Mouse (Mus musculus) small intestine, adult 2 months (tissue): ENCODE measurements around the gene C1s2.

Source experiments
- CTCF ChIP-seq: fragments of 200-500 bp; IDR thresholded peaks from 2 replicates; pipeline ENCODE4 v1.5.1; 2012; ENCODE audit warnings: low read depth, mild to moderate bottlenecking, control low read depth, inconsistent platforms, low read length, moderate library complexity, mixed read lengths; ENCODE audit not compliant: insufficient replicate concordance, insufficient read length; ENCODE audit errors: extremely low read depth
- POLR2A ChIP-seq: fragments of 200-500 bp; IDR thresholded peaks from 2 replicates; pipeline ENCODE4 v1.6.1; 2012; ENCODE audit warnings: low read depth, mild to moderate bottlenecking, control low read depth, inconsistent platforms, low read length, moderate library complexity

DNA sequence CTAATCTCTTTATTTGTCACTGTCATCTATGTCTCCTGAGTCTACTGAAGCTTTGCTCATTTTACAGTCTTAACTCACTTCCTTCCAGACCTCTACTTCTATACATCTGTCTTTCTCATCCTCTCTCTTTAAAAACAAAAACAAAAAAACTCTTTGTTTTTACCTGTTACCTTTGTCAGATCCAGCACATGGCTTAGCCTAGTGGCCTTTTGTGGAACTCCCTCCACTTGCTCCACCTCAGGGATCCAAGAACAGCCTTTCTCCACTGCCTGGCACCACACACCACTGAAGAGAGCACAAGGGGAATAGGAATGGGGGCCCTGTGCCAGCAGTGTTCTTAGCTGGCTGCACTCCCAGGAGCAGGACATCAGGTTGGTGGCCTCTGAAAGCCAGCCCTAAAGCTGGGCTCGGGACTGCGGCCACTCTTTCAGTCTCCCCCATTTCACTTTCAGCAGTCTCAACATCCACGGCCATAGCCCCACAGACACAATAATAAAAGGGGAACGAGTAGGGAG, 43.6 kb downstream of the C1s2 start:
- TF ChIP-seq POLR2A (no peak), CTCF (no peak)
